ENCODE assay signal across 13 mouse cellular contexts in the genomic region with DNA sequence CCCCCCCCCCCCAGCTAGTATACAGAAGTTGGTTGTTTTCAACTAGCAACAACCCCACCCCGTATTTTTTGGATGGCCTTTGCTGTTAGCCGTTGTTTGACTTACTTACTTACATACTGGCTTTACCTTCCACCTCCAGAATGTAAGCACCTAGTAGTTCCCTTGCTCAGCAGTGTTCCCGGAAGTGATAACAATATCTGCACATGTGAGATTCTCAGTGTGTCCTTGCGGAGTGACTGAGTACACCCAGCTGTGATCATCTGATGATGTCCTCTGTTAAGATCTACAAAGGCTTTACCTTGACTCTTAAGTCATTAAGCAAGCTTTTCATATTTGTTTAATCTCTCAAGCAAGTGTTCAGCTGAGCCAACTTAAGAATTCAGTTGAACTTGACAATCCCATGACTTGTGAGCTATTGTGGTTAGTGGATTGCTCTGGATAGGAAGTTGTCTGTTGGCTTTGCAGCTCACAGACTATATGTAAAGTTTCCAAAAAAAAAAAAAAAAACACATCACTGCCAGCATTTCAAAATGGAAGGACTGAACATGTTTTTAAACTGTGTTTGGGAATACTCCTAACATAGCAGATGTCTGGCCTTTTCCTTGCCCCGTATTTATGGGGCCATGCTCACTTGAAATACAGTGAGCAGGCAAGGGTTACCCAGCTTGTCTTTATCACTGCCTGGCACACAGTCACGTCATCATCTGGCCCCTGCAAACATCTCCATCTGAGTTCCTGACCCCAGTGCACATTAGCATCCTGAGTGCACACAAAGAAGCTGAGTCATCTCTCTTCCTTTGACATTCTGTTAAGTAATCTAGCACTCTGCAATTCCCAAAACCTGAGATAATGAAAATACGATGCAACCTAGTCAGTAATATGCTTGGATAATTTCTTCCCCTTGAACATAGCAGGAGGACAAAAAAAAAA. TPM values are rescaled to one million over a fixed set of nuclear protein-coding genes. Genes with fewer than 3 reads are reported as not detected.
A peak's percentile ranks its signal among the peaks of the same experiment; 100 is the strongest.
DNase-seq lines count a peak whose midpoint lies in the region; ATAC-seq and TF ChIP-seq lines count a peak whose summit lies in the region.
"Had no signal": no experiment of that assay in that cellular context is flagged by ENCODE, and none has a peak within 500 bp of the region (broad histone marks: within the 10 kb centered on the region; RNA-seq: fewer than 3 reads in every experiment).

No protein-coding gene starts in this region.

- H3K27ac ChIP-seq in stomach, embryonic 15.5 days: no peak overlapping the region
- no peak overlapping the region for H3K27ac ChIP-seq in stomach, postnatal 0 days (replicated peaks)
- peak overlapping the region; percentile 96 for H3K27ac ChIP-seq in liver, embryonic 13.5 days
- H3K27ac ChIP-seq: kidney, embryonic 15.5 days; limb, embryonic 13.5 days; macrophage had no signal

- no peak overlapping the region for H3K9ac ChIP-seq in stomach, embryonic 15.5 days
- H3K9ac ChIP-seq in stomach, postnatal 0 days (ENCODE audit: low read length): no peak overlapping the region
- peak overlapping the region; percentile 100 for H3K9ac ChIP-seq in liver, embryonic 13.5 days
- H3K9ac ChIP-seq: kidney, embryonic 15.5 days; limb, embryonic 13.5 days had no signal

- peak; percentile 54; the same call in 1 of the 2 replicates for ATAC-seq in stomach, embryonic 15.5 days (ENCODE audit: insufficient read depth, low FRiP score, low read depth)
- ATAC-seq in stomach, postnatal 0 days (ENCODE audit: low FRiP score, low TSS enrichment): no peak
- ATAC-seq in liver, embryonic 13.5 days (ENCODE audit: low read depth): peak; percentile 84
- no peak for ATAC-seq in activated CD4-positive, CD25-positive, alpha-beta regulatory T cell, adult 4 months

- TF ChIP-seq EP300 in stomach, postnatal 0 days (optimal IDR thresholded peaks at IDR 0.05): no peak

- no peak for DNase-seq in stomach, postnatal 0 days (ENCODE audit: low spot score)
- DNase-seq in c-Kit-positive CD71-positive TER-119-positive erythroid progenitor cells, embryonic 14.5 days (ENCODE audit: low spot score): peak; percentile 86
- DNase-seq in liver, embryonic 13.5 days: peak; percentile 82
- DNase-seq in cerebellum, postnatal 14 days: no peak
- DNase-seq in layer of hippocampus, adult 18-20 months (ENCODE audit: low spot score in 2 of 2): no peak
- DNase-seq: cerebellum, adult 8-10 months; gastrocnemius, postnatal 36 days; right cerebral cortex, postnatal 14 days had no signal

- TF ChIP-seq CTCF in stomach, postnatal 0 days (IDR thresholded peaks at IDR 0.05; ENCODE audit: low read depth): no peak

- H3K27me3 ChIP-seq in stomach, embryonic 15.5 days (replicated peaks): no peaks in the 10 kb centered on the region
- no peaks in the 10 kb centered on the region for H3K27me3 ChIP-seq in stomach, postnatal 0 days (ENCODE audit: control insufficient read depth, insufficient read depth, low read length)
- no peaks in the 10 kb centered on the region for H3K27me3 ChIP-seq in liver, embryonic 13.5 days

- H3K4me2 ChIP-seq in stomach, embryonic 15.5 days: no peak overlapping the region
- no peak overlapping the region for H3K4me2 ChIP-seq in stomach, postnatal 0 days (replicated peaks; ENCODE audit: low read depth)
- H3K4me2 ChIP-seq in liver, embryonic 13.5 days: peak overlapping the region; percentile 81
- H3K4me2 ChIP-seq: kidney, embryonic 15.5 days; limb, embryonic 13.5 days had no signal

- H3K9me3 ChIP-seq in stomach, embryonic 15.5 days: no peaks in the 10 kb centered on the region
- no peaks in the 10 kb centered on the region for H3K9me3 ChIP-seq in stomach, postnatal 0 days (ENCODE audit: control insufficient read depth, low read length)
- no peaks in the 10 kb centered on the region for H3K9me3 ChIP-seq in liver, embryonic 13.5 days (replicated peaks)
- H3K9me3 ChIP-seq: kidney, embryonic 15.5 days; limb, embryonic 13.5 days had no signal

- WGBS in stomach, embryonic 15.5 days: 43% methylated on average over 7 of the region's 7 CpGs
- WGBS in stomach, postnatal 0 days: 38% methylated on average over 7 of the region's 7 CpGs
- WGBS in liver, embryonic 13.5 days (ENCODE audit: insufficient replicate concordance): 11% methylated on average over 7 of the region's 7 CpGs

- H3K4me3 ChIP-seq in stomach, embryonic 15.5 days (replicated peaks): no peak overlapping the region
- no peak overlapping the region for H3K4me3 ChIP-seq in stomach, postnatal 0 days (ENCODE audit: low read depth, low read length)
- peak overlapping the region; percentile 97; the same call in 1 of the 2 replicates for H3K4me3 ChIP-seq in liver, embryonic 13.5 days (replicated peaks)
- H3K4me3 ChIP-seq: kidney, embryonic 15.5 days; limb, embryonic 13.5 days had no signal

- 0 out of 2 replicates have a peak, but pooled peaks cover 9% of the 10 kb centered on the region for H3K4me1 ChIP-seq in stomach, embryonic 15.5 days
- H3K4me1 ChIP-seq in stomach, postnatal 0 days (replicated peaks; ENCODE audit: control insufficient read depth, insufficient read depth): no peaks in the 10 kb centered on the region; the same call in 1 of the 2 replicates
- H3K4me1 ChIP-seq in liver, embryonic 13.5 days (replicated peaks): peaks cover 47% of the 10 kb centered on the region

- H3K36me3 ChIP-seq in stomach, embryonic 15.5 days: no peaks in the 10 kb centered on the region
- no peaks in the 10 kb centered on the region for H3K36me3 ChIP-seq in stomach, postnatal 0 days (ENCODE audit: control insufficient read depth, insufficient read depth, low read length)
- no peaks in the 10 kb centered on the region for H3K36me3 ChIP-seq in liver, embryonic 13.5 days
- H3K36me3 ChIP-seq: kidney, embryonic 15.5 days; limb, embryonic 13.5 days had no signal

RNA-seq across cellular contexts. Expression of a gene that starts 3.2 kb away (rescaled TPM):
- 3.7 and 3.9 TPM in 2 replicates for polyA plus RNA-seq in stomach, embryonic 15.5 days (2015; fragmentation: Nextera tagmentation; extraction: Ambion mirVana)
- polyA plus RNA-seq in stomach, postnatal 0 days (2015; fragmentation: Nextera tagmentation; extraction: Ambion mirVana): 6.9 and 7.5 TPM in 2 replicates
- polyA plus RNA-seq in liver, embryonic 13.5 days (2015; fragmentation: Nextera tagmentation; extraction: Ambion mirVana): 6.2 and 7.7 TPM in 2 replicates
- total RNA-seq in layer of hippocampus, adult 18-20 months (2021): 10 to 100 TPM; 31.9 to 33.0 TPM
- under 1 TPM; 0.17 to 0.23 TPM for polyA plus RNA-seq in activated CD4-positive, CD25-positive, alpha-beta regulatory T cell, adult 4 months (2017; shearing (Covaris generic))

Comparison
In these comparisons a context has a peak if more than half of its experiments do, and no peak if none do; other contexts are left out.
1. ATAC-seq: peak in stomach, embryonic 15.5 days (single experiment) and liver, embryonic 13.5 days (single experiment); none in stomach, postnatal 0 days (single experiment) and activated CD4-positive, CD25-positive, alpha-beta regulatory T cell, adult 4 months (single experiment).
2. DNase-seq: peak in c-Kit-positive CD71-positive TER-119-positive erythroid progenitor cells, embryonic 14.5 days (single experiment) and liver, embryonic 13.5 days (single experiment); none in stomach, postnatal 0 days (single experiment), cerebellum, postnatal 14 days (0 of 2) and layer of hippocampus, adult 18-20 months (0 of 2).